15 mouse cellular contexts compared by ENCODE assay signal in genomic region chr2:35232595-35233445, GRCm38 (mm10). TPM values are rescaled to one million over a fixed set of nuclear protein-coding genes. Genes with fewer than 3 reads are reported as not detected.
DNase-seq lines count a peak whose midpoint lies in the region; ATAC-seq lines count a peak whose summit lies in the region.
"Had no signal": no experiment of that assay in that cellular context is flagged by ENCODE, and none has a peak within 500 bp of the region (broad histone marks: within the 10 kb centered on the region; RNA-seq: fewer than 3 reads in every experiment).

No protein-coding gene starts in this region.

- H3K9ac ChIP-seq in heart, embryonic 14.5 days (ENCODE audit: low read length): no peak overlapping the region
- H3K9ac ChIP-seq: embryonic facial prominence, embryonic 12.5 days; limb, embryonic 13.5 days had no signal

- no peaks in the 10 kb centered on the region for H3K27me3 ChIP-seq in heart, embryonic 14.5 days (ENCODE audit: control insufficient read depth, insufficient read depth, low read length)
- H3K27me3 ChIP-seq: embryonic facial prominence, embryonic 12.5 days had no signal

- no peak; the same call in 1 of the 2 replicates for ATAC-seq in heart, embryonic 14.5 days (ENCODE audit: insufficient number of reproducible peaks, insufficient read depth, low FRiP score, low read depth)
- peak; percentile 28 for ATAC-seq in activated CD4-positive, CD25-positive, alpha-beta regulatory T cell, adult 4 months
- peak; percentile 70 for ATAC-seq in monocyte, adult 5-6 weeks (replicated peaks; ENCODE audit: insufficient number of reproducible peaks, low FRiP score, low TSS enrichment, poor library complexity, severe bottlenecking)
- ATAC-seq: forebrain, embryonic 16.5 days had no signal

- no peak for DNase-seq in heart, postnatal 10 days
- DNase-seq in 416B (ENCODE audit: low read depth): peak; percentile 59
- DNase-seq in left cerebral cortex, adult 9 months (ENCODE audit: low spot score in 2 of 2): no peak
- DNase-seq in gastrocnemius, postnatal 14 days: no peak
- DNase-seq in kidney, postnatal 36 days: no peak
- DNase-seq: cerebellum, adult 2 months; retina, postnatal 1 day had no signal

- H3K4me3 ChIP-seq in heart, embryonic 14.5 days (ENCODE audit: control insufficient read depth in 1 of 2, insufficient read depth in 1 of 2, low read depth in 1 of 2, low read length in 2 of 2): no peak overlapping the region
- H3K4me3 ChIP-seq: embryonic facial prominence, embryonic 12.5 days; heart, adult 2 months; layer of hippocampus, adult 2 months; limb, embryonic 13.5 days had no signal

- WGBS in heart, embryonic 14.5 days: 57% methylated on average over 17 of the region's 17 CpGs

- no peak overlapping the region for H3K4me2 ChIP-seq in heart, embryonic 14.5 days (ENCODE audit: low read length)
- H3K4me2 ChIP-seq: embryonic facial prominence, embryonic 12.5 days; limb, embryonic 13.5 days had no signal

- H3K4me1 ChIP-seq in heart, embryonic 14.5 days (ENCODE audit: control insufficient read depth in 2 of 2, insufficient read depth in 2 of 2, low read length in 2 of 2): peaks cover 20 to 39% of the 10 kb centered on the region in 2 experiments

- intact Hi-C loops in heart, postnatal 10 days (cut with DNase I): no loop called here
- intact Hi-C loops in gastrocnemius, postnatal 14 days (cut with DNase I; ENCODE audit: low total_unique reads): no loop called here

- no peaks in the 10 kb centered on the region for H3K9me3 ChIP-seq in heart, embryonic 14.5 days (ENCODE audit: control insufficient read depth, low read length)
- H3K9me3 ChIP-seq: embryonic facial prominence, embryonic 12.5 days; limb, embryonic 13.5 days had no signal

- no peaks in the 10 kb centered on the region for H3K36me3 ChIP-seq in heart, embryonic 14.5 days (ENCODE audit: control insufficient read depth, insufficient read depth, low read length)
- H3K36me3 ChIP-seq: embryonic facial prominence, embryonic 12.5 days; limb, embryonic 13.5 days had no signal

- H3K27ac ChIP-seq in heart, embryonic 14.5 days (replicated peaks in 1 of 2; ENCODE audit: control insufficient read depth in 1 of 2, insufficient read depth in 1 of 2, low read depth in 2 of 2, low read length in 2 of 2): 0 out of 4 replicates have a peak overlapping the region, but pooled peaks have one; percentile 12 to 25
- H3K27ac ChIP-seq: embryonic facial prominence, embryonic 12.5 days; heart, adult 2 months; layer of hippocampus, adult 2 months; limb, embryonic 13.5 days had no signal

RNA-seq across cellular contexts. Expression of gene Gsn, which starts 23.4 kb away (rescaled TPM):
- polyA plus RNA-seq in heart, embryonic 14.5 days (2014; fragmentation: Nextera tagmentation; extraction: Ambion mirVana): 328 and 342 TPM in 2 replicates
- 100 to 1,000 TPM; 213 to 249 TPM for total RNA-seq in heart, postnatal 10 days (2021)
- polyA plus RNA-seq in activated CD4-positive, CD25-positive, alpha-beta regulatory T cell, adult 4 months (2017; shearing (Covaris generic)): 10 to 100 TPM; 27.2 to 28.3 TPM
- 36.7 to 46.1 TPM (median 45.9 TPM) in 3 replicates for total RNA-seq in monocyte, adult 5-6 weeks (2017)
- 100 to 1,000 TPM; 177 to 231 TPM for total RNA-seq in gastrocnemius, postnatal 14 days (2021)

RNA-seq across cellular contexts. Expression of gene Rab14, which starts 31.9 kb away (rescaled TPM):
- 251 and 262 TPM in 2 replicates for polyA plus RNA-seq in heart, embryonic 14.5 days (2014; fragmentation: Nextera tagmentation; extraction: Ambion mirVana)
- 100 to 1,000 TPM; 154 to 160 TPM for total RNA-seq in heart, postnatal 10 days (2021)
- 100 to 1,000 TPM in 1 of 2 experiments, 10 to 100 TPM in 1; 90.7 to 129 TPM for polyA plus RNA-seq in activated CD4-positive, CD25-positive, alpha-beta regulatory T cell, adult 4 months (2017; shearing (Covaris generic))
- total RNA-seq in monocyte, adult 5-6 weeks (2017): 195 to 215 TPM (median 203 TPM) in 3 replicates
- 10 to 100 TPM; 76.7 to 79.5 TPM for total RNA-seq in gastrocnemius, postnatal 14 days (2021)
